Mouse (Mus musculus) embryonic fibroblast, embryonic 13.5 days (primary cell): ENCODE measurements around the gene Raly.

Experiments used
- CTCF ChIP-seq: IDR thresholded peaks from 2 replicates; pipeline ENCODE4 v1.5.1; 2011; ENCODE audit warnings: mild to moderate bottlenecking, control low read depth, low read length, moderate library complexity, borderline replicate concordance; ENCODE audit not compliant: insufficient read depth
- POLR2A ChIP-seq: IDR thresholded peaks from 2 replicates; pipeline ENCODE4 v1.6.1; 2011; ENCODE audit warnings: low read depth, mild to moderate bottlenecking, control low read depth, low read length, moderate library complexity

DNA sequence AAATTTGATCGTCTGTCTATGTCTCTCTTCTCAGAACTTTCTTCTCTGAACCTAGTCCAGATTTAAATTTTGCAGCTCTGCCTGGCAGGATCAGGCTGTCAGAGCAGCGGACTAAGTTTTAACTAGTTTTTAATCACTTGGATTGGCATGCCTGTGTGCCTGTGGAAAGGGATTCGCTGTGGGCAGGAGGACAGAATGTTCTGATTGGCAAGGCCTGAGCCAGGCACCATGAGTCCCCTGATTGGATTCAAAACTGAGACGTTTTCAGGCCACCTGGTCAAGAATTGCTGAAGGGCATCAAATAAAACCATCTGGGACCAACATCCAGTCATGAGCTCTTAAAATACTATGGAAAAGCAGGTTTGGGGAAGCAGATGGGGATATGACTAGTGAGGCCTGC, 8.5 kb upstream of the Raly start:
- TF ChIP-seq CTCF: no peak
- no peak for TF ChIP-seq POLR2A
